Mouse (Mus musculus): ENCODE measurements around the gene Ncapg2. TPM values are rescaled to one million over a fixed set of nuclear protein-coding genes. Genes with fewer than 3 reads are reported as not detected.

Ncapg2 gene
- polyA plus RNA-seq, 1 experiment: 3.7 TPM

GRCm38 (mm10) chr12:116389868-116390267, 15.3 kb upstream of the Ncapg2 start:
- 32% methylated on average over 1 of the region's 1 CpGs for WGBS
- no peak overlapping the region for H3K27ac ChIP-seq (ENCODE audit: insufficient read depth, low read length)
- TF ChIP-seq POLR2A (IDR thresholded peaks at IDR 0.05; ENCODE audit: borderline replicate concordance, insufficient read depth, low read length) (no peak), CTCF (IDR thresholded peaks at IDR 0.05; ENCODE audit: borderline replicate concordance, insufficient read depth, low read depth, low read length) (no peak)
- no peak for DNase-seq
- H3K4me1 ChIP-seq (ENCODE audit: control insufficient read depth, insufficient read depth, low read length): no peaks in the 10 kb centered on the region
- H3K27me3 ChIP-seq (ENCODE audit: control insufficient read depth, insufficient read depth, low read length): no peaks in the 10 kb centered on the region
- H3K4me3 ChIP-seq (replicated peaks; ENCODE audit: insufficient read depth, low read depth, low read length): no peak overlapping the region

DNA sequence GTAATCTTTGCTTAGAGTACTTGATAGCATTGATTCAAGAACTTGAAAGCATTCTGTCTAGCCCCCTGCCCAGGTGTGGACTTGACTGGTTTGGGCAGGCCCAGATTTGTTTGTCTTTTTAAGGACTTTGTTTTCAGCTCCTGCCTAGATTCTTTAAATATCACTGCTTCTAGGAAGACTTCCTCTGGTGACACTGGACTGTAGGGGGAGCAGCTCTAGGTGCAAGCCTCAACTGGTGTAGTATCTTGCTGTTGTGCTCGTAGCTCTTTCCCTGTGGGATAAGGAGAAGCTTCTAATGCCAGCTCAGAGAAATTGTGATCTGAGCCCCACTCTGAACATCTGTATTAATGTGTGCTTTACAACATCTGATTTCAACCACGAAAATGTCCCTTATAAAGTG, 10.9 kb upstream of the Ncapg2 start:
- Histone ChIP-seq H3K27ac (ENCODE audit: insufficient read depth, low read length) (no peak overlapping the region), H3K4me3 (replicated peaks; ENCODE audit: insufficient read depth, low read depth, low read length) (no peak overlapping the region), H3K4me1 (ENCODE audit: control insufficient read depth, insufficient read depth, low read length) (no peaks in the 10 kb centered on the region), H3K27me3 (ENCODE audit: control insufficient read depth, insufficient read depth, low read length) (no peaks in the 10 kb centered on the region)
- TF ChIP-seq CTCF (IDR thresholded peaks at IDR 0.05; ENCODE audit: borderline replicate concordance, insufficient read depth, low read depth, low read length): no peak
- TF ChIP-seq POLR2A (IDR thresholded peaks at IDR 0.05; ENCODE audit: borderline replicate concordance, insufficient read depth, low read length): no peak
- no peak for DNase-seq
- 86% methylated on average over 2 of the region's 2 CpGs for WGBS

GRCm38 (mm10) chr12:116395312-116395711, 9.9 kb upstream of the Ncapg2 start:
- WGBS: 64% methylated on average over 2 of the region's 2 CpGs
- Histone ChIP-seq H3K27me3 (ENCODE audit: control insufficient read depth, insufficient read depth, low read length) (no peaks in the 10 kb centered on the region), H3K4me3 (replicated peaks; ENCODE audit: insufficient read depth, low read depth, low read length) (no peak overlapping the region), H3K4me1 (ENCODE audit: control insufficient read depth, insufficient read depth, low read length) (no peaks in the 10 kb centered on the region), H3K27ac (ENCODE audit: insufficient read depth, low read length) (no peak overlapping the region)
- DNase-seq: no peak
- no peak for TF ChIP-seq CTCF (IDR thresholded peaks at IDR 0.05; ENCODE audit: borderline replicate concordance, insufficient read depth, low read depth, low read length)
- no peak for TF ChIP-seq POLR2A (IDR thresholded peaks at IDR 0.05; ENCODE audit: borderline replicate concordance, insufficient read depth, low read length)

- no peak for DNase-seq
- WGBS: 22% methylated on average over 2 of the region's 2 CpGs
- Histone ChIP-seq H3K27ac (ENCODE audit: insufficient read depth, low read length) (no peak overlapping the region), H3K27me3 (ENCODE audit: control insufficient read depth, insufficient read depth, low read length) (no peaks in the 10 kb centered on the region), H3K4me3 (replicated peaks; ENCODE audit: insufficient read depth, low read depth, low read length) (no peak overlapping the region), H3K4me1 (ENCODE audit: control insufficient read depth, insufficient read depth, low read length) (no peaks in the 10 kb centered on the region)
- TF ChIP-seq CTCF (IDR thresholded peaks at IDR 0.05; ENCODE audit: borderline replicate concordance, insufficient read depth, low read depth, low read length): no peak
- TF ChIP-seq POLR2A (IDR thresholded peaks at IDR 0.05; ENCODE audit: borderline replicate concordance, insufficient read depth, low read length): no peak
Measured at GRCm38 (mm10) chr12:116396072-116396695, 9.0 kb upstream of the Ncapg2 start.

- Histone ChIP-seq H3K27me3 (ENCODE audit: control insufficient read depth, insufficient read depth, low read length) (no peaks in the 10 kb centered on the region), H3K27ac (ENCODE audit: insufficient read depth, low read length) (no peak overlapping the region), H3K4me1 (ENCODE audit: control insufficient read depth, insufficient read depth, low read length) (no peaks in the 10 kb centered on the region), H3K4me3 (replicated peaks; ENCODE audit: insufficient read depth, low read depth, low read length) (no peak overlapping the region)
- WGBS: 95% methylated on average over 18 of the region's 18 CpGs
- peak; percentile 31 to 35 for DNase-seq
- TF ChIP-seq CTCF (IDR thresholded peaks at IDR 0.05; ENCODE audit: borderline replicate concordance, insufficient read depth, low read depth, low read length) (no peak), POLR2A (IDR thresholded peaks at IDR 0.05; ENCODE audit: borderline replicate concordance, insufficient read depth, low read length) (no peak)
Measured at GRCm38 (mm10) chr12:116404012-116404679, 1.1 kb upstream of the Ncapg2 start.

GRCm38 (mm10) chr12:116405836-116406155, 594 bp downstream of the Ncapg2 start:
- H3K4me1 ChIP-seq (ENCODE audit: control insufficient read depth, insufficient read depth, low read length): no peaks in the 10 kb centered on the region
- no peak overlapping the region for H3K27ac ChIP-seq (ENCODE audit: insufficient read depth, low read length)
- 9% methylated on average over 8 of the region's 8 CpGs for WGBS
- no peak for DNase-seq
- H3K27me3 ChIP-seq (ENCODE audit: control insufficient read depth, insufficient read depth, low read length): no peaks in the 10 kb centered on the region
- peak overlapping the region; percentile 90 for H3K4me3 ChIP-seq (replicated peaks; ENCODE audit: insufficient read depth, low read depth, low read length)
- TF ChIP-seq CTCF (IDR thresholded peaks at IDR 0.05; ENCODE audit: borderline replicate concordance, insufficient read depth, low read depth, low read length) (no peak), POLR2A (IDR thresholded peaks at IDR 0.05; ENCODE audit: borderline replicate concordance, insufficient read depth, low read length) (no peak)

- no peaks in the 10 kb centered on the region for H3K4me1 ChIP-seq (ENCODE audit: control insufficient read depth, insufficient read depth, low read length)
- TF ChIP-seq CTCF (IDR thresholded peaks at IDR 0.05; ENCODE audit: borderline replicate concordance, insufficient read depth, low read depth, low read length): no peak
- no peak for TF ChIP-seq POLR2A (IDR thresholded peaks at IDR 0.05; ENCODE audit: borderline replicate concordance, insufficient read depth, low read length)
- H3K4me3 ChIP-seq (replicated peaks; ENCODE audit: insufficient read depth, low read depth, low read length): no peak overlapping the region
- H3K27ac ChIP-seq (ENCODE audit: insufficient read depth, low read length): no peak overlapping the region
- H3K27me3 ChIP-seq (ENCODE audit: control insufficient read depth, insufficient read depth, low read length): no peaks in the 10 kb centered on the region
- DNase-seq: no peak
- WGBS: 96% methylated on average over 5 of the region's 5 CpGs
Measured at GRCm38 (mm10) chr12:116407883-116408282, 2.7 kb downstream of the Ncapg2 start.

DNA sequence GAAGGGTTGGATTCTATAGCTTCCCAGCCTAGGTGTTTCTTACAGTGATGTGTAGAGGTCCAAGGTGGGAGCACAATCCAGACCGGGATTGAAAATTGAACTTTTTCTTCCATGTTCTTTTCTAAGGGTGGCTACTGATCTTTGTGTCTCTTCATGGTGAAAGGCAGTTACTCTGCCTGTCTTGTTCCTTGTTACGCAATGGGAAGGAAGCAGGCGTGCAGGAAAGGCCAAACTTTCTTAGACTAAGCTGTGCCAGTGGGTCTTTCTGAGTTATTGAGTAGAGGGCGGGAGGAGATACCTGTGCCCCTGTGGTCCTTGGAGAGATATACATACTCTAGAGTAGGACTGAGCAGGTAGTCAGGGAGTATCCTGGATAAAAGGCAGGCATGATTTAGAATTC, 9.7 kb downstream of the Ncapg2 start:
- H3K27me3 ChIP-seq (ENCODE audit: control insufficient read depth, insufficient read depth, low read length): no peaks in the 10 kb centered on the region
- no peak for TF ChIP-seq CTCF (IDR thresholded peaks at IDR 0.05; ENCODE audit: borderline replicate concordance, insufficient read depth, low read depth, low read length)
- no peak for TF ChIP-seq POLR2A (IDR thresholded peaks at IDR 0.05; ENCODE audit: borderline replicate concordance, insufficient read depth, low read length)
- H3K27ac ChIP-seq (ENCODE audit: insufficient read depth, low read length): no peak overlapping the region
- H3K4me3 ChIP-seq (replicated peaks; ENCODE audit: insufficient read depth, low read depth, low read length): no peak overlapping the region
- no peak for DNase-seq
- WGBS: 97% methylated on average over 4 of the region's 4 CpGs
- no peaks in the 10 kb centered on the region for H3K4me1 ChIP-seq (ENCODE audit: control insufficient read depth, insufficient read depth, low read length)
